Mouse (Mus musculus) hindlimb bud, embryonic 11.5 days (tissue): ENCODE results near the gene Pigo.

Experiments used
- DNase-seq: peaks from one replicate; pipeline ENCODE4 v3.0.0-alpha.2; 2012; ENCODE audit warnings: low read depth, low spot score; ENCODE audit errors: extremely low spot score

The Pigo gene

GRCm38 (mm10) chr4:43025084-43025960 lies at the start of gene Pigo:
Gene Pigo (minus strand): TSS chr4:43025819.
- DNase-seq = peak; percentile 79

- no peak for DNase-seq
Observed at GRCm38 (mm10) chr4:43074923-43075322, 49.3 kb upstream of the Pigo start.

- no peak for DNase-seq
Observed at GRCm38 (mm10) chr4:43065471-43065870, 39.9 kb upstream of the Pigo start.

DNA sequence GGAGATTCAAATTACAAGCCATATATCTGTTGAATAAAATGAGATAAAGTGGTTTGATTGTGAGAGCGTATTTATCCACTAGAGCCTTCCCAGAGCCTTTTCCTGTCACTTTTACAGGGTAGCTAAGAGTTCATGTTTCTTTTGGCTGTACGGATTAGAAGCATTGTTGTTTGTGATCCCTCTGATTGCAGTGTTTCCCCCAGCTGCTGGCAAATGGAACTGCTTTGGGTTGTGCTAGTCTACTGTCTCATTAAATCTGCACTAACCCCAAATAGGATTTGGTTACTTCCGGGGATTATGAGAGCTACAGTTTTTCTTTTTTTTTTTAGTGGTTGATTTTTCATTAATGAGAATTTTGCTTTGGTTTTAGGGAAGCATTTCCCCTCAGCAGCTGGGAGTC lies 34.7 kb upstream of the Pigo start:
- no peak for DNase-seq

DNA sequence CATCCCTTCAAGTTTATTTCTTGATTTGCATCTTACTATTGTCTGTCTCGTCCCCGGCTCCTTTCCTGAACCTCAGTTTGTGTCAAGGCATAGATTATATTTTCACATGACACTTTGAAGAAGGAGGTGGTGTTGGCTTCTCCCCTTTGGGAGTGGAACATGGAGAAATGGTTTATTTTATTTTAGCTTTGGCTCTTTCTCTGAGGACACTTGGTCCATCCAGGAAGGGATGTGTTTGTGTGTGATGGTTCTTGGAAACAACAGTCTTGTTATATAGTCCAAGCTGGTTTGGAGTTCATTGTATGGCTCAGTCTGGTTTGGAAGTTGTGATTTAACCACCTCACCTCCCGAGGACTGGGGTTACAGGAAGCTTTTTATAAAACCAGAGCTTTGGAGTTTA lies 34.1 kb upstream of the Pigo start:
- DNase-seq = no peak

DNA sequence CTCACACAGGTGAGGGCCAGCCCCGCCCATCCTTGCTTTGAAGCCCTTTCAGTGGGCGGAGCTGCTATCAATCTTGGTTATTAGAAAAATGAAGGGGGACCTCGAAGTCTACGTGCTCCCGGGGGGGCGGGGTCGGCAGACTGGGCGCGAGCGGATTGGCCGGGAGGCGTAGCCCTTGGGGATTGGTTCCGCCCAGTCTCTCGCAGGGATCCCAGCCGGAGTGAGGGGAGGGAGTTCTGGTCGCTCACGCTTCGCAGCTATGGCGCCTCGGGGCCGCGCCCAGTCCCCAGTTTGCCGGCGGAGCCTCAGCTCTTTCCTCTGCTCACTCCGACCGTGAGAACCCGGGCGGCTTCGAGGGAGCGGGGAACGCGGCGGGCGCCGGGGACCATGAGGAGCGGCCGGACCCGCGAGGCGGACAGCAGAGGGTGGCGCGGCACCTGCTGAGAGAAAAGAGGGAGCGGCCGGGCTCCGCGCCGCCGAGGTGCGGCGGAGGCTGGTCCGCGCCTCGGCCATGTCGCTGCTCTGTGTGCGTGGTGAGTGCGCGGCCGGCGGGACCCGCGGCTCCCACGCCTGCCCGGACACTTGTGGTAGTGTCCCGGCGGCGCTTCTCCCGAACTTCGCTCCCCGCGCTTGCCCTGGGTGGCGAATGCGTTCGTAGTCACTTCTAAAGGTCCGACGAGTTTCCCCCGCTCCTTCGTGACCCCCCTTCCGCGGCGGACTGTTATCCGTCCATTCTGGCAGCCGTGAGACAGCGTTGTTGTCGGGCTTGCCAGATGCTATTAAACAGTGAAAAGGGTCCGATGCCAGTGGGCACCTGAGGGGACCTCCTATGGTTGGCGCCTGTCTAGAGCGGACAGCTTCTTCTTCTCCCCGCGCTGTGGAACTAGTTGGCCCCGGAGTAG lies 33.4 kb upstream of the Pigo start, which contains the start of gene Unc13b:
Gene Unc13b (plus strand): TSS at position 201 of the 902 bp plus-strand sequence.
- DNase-seq = no peak

DNA sequence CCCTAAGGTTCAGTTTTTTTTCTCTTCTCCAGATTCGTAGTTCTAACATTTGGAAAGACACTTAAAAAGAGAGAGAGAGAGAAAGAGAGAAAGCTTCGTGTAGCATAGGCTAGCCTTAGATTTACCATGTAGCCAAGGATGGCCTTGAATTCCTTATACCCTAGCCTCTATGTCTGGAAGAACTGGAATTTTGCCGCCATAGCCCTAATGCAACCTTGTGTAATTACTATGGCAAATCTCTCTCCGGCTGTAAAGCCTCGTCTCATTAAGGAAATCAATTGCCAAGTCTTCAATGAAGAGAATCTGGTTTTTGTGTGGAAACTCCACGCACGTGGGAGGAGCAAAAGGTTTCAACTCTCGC lies 32.8 kb upstream of the Pigo start:
- DNase-seq = no peak

GRCm38 (mm10) chr4:43057654-43058053 lies 32.0 kb upstream of the Pigo start:
- DNase-seq = no peak

DNA sequence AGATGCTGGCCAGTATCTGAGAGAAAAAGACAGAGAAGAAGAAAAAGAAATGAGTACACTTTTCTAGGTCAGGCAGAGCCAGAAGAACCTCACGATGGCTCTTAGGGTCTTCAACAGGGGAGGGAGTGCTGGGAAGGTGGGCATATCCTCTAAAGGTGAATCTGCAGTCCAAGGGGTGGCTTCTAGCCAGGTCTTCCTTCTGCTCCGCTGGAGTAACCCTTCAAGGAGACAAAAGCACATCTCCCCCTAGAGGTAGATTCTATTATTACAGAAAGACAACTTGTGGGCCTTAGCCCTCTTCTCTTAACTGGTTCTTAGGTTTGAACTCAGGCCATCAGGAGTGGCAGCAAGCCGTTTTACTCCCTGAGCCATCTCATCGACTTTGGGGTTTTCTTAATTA lies 27.0 kb upstream of the Pigo start:
- no peak for DNase-seq

- peak; percentile 69 for DNase-seq
Observed at GRCm38 (mm10) chr4:43047231-43047630, 21.6 kb upstream of the Pigo start.

- DNase-seq = no peak
Observed at GRCm38 (mm10) chr4:43046607-43047006, 21.0 kb upstream of the Pigo start.

GRCm38 (mm10) chr4:43045659-43046302 lies 20.2 kb upstream of the Pigo start, which contains the start of gene Fam214b:
Gene Fam214b (minus strand): TSS chr4:43046220.
- DNase-seq = peak; percentile 91

- DNase-seq = no peak
Observed at GRCm38 (mm10) chr4:43045285-43045658, 19.7 kb upstream of the Pigo start.

DNA sequence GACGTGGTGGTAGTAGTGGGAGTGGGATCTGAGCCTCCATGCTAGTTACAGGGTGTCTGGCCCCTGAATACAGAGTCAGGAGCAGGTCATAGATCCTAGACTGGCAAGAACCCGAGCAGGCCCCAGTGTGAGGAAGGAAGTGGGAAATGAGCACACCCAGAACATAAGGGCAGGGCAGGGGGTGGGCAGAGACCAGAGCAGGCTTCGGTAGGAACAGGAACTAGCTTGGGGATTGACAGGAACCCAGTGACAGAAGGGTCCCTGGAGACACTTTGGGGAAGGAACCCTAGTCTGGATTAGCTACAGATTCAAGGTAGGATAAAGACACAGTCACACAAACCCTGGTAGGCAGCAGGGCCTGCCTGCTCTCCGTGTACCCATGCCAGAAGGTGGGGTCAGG lies 19.1 kb upstream of the Pigo start:
- DNase-seq = no peak

DNA sequence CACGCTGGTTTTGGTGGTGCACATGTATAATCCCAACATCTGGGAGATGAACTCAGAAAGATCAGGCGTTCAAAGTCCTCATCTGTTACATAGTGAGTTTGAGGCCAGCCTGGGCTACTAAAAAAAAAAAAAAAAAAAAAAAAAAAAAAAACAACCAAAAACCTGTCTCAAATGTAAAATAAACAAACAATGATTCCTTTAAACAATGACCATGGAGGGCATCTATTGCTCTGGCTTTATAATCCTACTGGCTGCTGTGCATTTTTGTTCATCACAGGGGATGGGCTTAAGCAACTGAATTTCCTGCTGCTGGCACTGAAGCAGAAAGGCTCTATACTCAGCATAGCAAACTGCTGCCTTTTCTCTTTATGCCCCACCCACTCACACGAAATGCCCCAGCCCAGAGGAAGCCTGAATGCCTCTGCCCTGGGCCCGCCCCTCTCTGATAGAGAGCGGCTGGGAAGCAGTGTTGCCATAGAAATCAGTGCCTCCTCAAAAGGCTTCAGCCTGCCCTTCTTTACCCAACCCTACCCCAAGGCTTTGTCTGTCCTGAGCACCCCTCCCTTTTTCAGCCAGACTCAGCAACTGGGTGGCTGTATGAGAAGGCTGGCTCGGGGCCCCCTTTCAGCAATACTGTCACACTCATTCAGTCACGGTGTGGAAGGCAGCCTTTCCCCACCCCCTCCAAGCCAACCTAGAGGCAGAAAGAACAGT lies 18.2 kb upstream of the Pigo start:
- DNase-seq = no peak

GRCm38 (mm10) chr4:43040881-43041547 lies 15.4 kb upstream of the Pigo start:
- DNase-seq = no peak

- DNase-seq = peak; percentile 86
Observed at GRCm38 (mm10) chr4:43040114-43040572, 14.5 kb upstream of the Pigo start.

- no peak for DNase-seq
Observed at GRCm38 (mm10) chr4:43039609-43040008, 14.0 kb upstream of the Pigo start.

- no peak for DNase-seq
Observed at GRCm38 (mm10) chr4:43038567-43039495, 13.2 kb upstream of the Pigo start.
